Mouse (Mus musculus) brown adipose tissue, adult 24 weeks (tissue): ENCODE measurements at regions not wholly inside any gene's neighbourhood (a gene's known extent, or its start where the extent isn't known, plus 50 kb on each side); places are given as distances from the start of the nearest gene placed in this dataset.
A peak's percentile ranks its signal among the peaks of the same experiment; 100 is the strongest.

Experiments
- H3K27ac ChIP-seq: fragments of 200-500 bp; replicated peaks from 2 replicates; pipeline ENCODE4 v1.5.1; 2012; ENCODE audit warnings: low read depth, mild to moderate bottlenecking, low read length
- H3K4me1 ChIP-seq: fragments of 200-500 bp; 2 replicates; pipeline ENCODE4 v1.6.1; 2012; ENCODE audit warnings: low read length, mixed read lengths; ENCODE audit not compliant: control insufficient read depth, insufficient read depth, insufficient read length
- H3K4me3 ChIP-seq: fragments of 200-500 bp; 2 replicates; pipeline ENCODE4 v1.5.1; 2012; ENCODE audit warnings: low read depth, mild to moderate bottlenecking, low read length, moderate library complexity; ENCODE audit not compliant: insufficient read depth

DNA sequence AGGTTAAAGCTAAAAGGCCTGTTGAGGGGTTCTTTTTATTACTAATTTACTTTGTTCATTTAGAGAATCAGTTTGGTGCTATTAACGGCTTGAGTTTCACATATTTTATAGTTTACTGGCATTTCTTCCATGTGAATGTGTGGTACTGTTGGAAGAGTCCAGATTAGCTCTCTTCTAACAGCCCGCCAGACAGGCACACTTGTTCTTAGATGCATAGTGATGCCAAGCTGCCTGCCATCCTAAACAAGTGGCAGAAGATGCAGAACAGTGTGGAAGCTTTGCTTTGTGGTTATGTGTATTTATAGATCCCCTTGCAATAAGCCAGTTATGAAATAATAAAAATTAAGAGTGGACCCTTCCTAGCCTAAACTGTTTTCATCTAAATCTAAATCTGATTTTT is 244.2 kb upstream of the Ppargc1a start:
- H3K27ac ChIP-seq: no peak overlapping the region
- H3K4me1 ChIP-seq: no peaks in the 10 kb centered on the region
- H3K4me3 ChIP-seq: no peak overlapping the region

- no peak overlapping the region for H3K4me3 ChIP-seq
- H3K27ac ChIP-seq: no peak overlapping the region
- H3K4me1 ChIP-seq: 0 out of 2 replicates have a peak, but pooled peaks cover 3% of the 10 kb centered on the region
These were observed 234.0 kb upstream of the Ppargc1a start for GRCm38 (mm10) chr5:51801486-51801885.

DNA sequence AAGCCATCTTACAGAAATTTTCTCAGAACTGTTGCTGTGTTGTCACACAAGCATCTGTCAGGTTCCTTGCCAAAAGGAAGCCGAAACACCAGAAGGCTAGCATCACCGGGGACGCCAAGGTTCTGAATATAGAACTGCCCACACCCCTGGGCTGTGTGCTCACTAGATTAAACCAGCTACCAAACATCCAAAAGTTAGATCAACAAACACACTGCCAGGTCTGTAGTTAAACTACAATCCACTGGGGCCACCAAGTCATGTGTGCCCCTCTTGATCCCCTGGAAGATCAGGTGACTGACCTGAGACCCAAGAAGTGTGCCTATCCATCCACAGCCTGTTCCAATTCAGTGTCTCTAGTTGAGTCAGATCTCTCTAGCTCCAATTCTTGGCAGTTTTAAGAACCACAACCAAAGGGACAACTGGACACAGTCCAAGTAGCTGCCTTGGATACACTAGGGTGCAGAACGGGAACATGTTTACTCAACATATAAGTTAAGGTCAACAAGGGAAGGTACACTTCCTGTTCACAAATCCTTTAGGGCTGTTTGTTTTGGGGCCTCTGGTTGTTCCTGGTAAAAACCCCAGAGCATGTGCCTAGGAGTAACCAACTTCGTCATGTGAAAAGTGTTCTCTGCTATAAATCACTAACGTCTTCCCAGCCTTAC is 232.0 kb upstream of the Ppargc1a start:
- Histone ChIP-seq H3K4me3 (no peak overlapping the region), H3K27ac (peak overlapping the region; percentile 49), H3K4me1 (0 out of 2 replicates have a peak, but pooled peaks cover 3% of the 10 kb centered on the region)

DNA sequence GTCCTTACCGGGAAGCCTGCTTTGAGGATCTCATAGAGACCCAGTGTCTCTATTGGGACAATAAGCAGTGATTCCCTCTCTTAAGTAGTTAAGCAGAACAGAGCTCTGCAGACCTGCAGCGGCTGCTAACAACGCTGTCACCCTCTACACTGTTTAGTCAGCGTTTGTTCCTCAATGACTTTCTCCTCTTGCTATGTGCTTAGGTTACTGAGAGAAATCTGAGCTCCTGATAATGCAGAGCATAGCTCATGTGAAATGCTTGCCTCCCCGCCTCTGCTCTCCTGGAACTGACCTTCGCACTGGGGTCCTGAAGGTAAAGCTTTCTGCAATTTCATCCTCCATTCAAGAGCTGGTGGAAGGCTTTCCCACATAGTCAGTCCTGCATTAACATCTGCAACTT is 226.6 kb upstream of the Ppargc1a start:
- Histone ChIP-seq H3K4me3 (no peak overlapping the region), H3K4me1 (no peaks in the 10 kb centered on the region), H3K27ac (no peak overlapping the region)

DNA sequence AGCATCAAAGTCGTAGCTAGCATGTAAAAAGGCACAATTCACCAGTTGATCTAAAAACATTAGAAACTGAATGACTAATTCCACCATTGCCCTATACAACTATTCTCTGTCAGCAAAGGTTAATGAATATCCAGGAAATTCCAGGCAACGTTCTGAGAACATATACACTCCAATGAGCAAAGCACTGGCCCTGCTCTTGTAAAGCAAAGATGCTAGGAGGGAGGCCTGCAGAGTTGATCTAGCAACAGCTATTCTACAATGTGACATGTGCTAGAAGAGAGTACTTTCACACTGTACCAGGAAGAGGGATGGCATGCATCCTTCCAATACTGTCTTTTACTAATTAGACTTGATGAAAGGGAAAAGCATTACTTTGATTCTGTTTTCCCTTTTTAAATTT is 225.4 kb upstream of the Ppargc1a start:
- no peak overlapping the region for H3K4me3 ChIP-seq
- no peak overlapping the region for H3K27ac ChIP-seq
- no peaks in the 10 kb centered on the region for H3K4me1 ChIP-seq

DNA sequence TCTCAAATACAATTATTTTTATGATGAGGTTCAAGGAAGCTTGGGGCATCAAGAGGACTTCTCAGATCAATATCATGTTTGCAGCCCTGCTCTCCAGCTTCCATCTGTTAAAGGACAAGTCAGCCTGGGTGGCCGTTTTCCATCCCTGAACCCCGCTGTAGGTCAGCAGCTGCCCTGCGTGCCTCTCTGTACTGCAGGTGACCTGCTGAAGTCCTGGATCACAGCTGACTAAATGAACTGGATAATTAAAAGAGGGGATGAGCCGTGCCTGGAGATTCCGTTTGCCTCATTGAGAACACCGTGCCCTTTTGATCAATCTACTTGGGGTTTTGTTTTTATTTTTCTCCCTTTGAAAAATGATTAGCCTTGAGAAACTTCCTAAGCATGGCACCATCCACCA is 221.2 kb upstream of the Ppargc1a start:
- Histone ChIP-seq H3K27ac (no peak overlapping the region), H3K4me1 (no peaks in the 10 kb centered on the region), H3K4me3 (no peak overlapping the region)

DNA sequence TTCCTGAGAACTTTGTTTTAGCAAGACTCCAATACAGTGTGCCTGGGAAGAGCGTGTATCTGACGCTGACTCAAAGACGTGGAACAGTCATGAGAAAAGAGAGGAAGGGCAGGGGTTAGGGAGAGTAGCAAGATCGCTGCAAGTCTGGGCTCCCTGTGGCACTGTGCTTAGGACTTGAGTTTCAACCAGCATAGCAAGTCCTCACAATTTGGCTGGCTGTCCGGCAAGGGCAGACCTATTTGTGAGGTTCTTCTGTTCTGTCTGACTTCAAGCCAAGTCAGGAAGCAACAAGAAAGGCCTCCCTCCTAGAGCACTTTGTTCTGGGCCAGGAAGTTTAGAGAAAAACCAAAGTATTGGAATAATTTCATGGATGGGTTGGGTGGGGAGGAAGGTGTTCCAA is 216.0 kb upstream of the Ppargc1a start:
- H3K4me1 ChIP-seq: no peaks in the 10 kb centered on the region
- no peak overlapping the region for H3K27ac ChIP-seq
- H3K4me3 ChIP-seq: no peak overlapping the region

DNA sequence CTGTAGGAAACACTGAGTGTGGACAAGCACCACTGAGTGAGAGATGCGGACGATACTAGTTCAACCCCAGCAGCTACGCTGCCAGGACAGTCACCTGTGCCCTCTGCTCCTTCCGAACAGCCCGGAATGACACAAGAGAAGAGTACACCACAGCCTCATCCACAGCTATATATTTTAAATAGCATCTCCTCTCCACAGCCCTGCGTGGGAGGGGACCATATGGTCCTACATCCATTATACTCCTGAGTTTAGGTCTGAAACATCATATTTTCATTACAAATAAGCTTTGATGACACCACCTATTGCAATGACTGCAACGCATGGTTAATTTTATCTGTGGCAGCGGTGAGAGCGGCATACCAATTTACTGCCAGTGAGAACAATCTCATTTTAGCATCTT is 215.6 kb upstream of the Ppargc1a start:
- H3K4me3 ChIP-seq: no peak overlapping the region
- no peaks in the 10 kb centered on the region for H3K4me1 ChIP-seq
- H3K27ac ChIP-seq: no peak overlapping the region

GRCm38 (mm10) chr5:51775502-51776145 is 208.1 kb upstream of the Ppargc1a start:
- no peak overlapping the region for H3K4me3 ChIP-seq
- H3K27ac ChIP-seq: no peak overlapping the region
- no peaks in the 10 kb centered on the region for H3K4me1 ChIP-seq

DNA sequence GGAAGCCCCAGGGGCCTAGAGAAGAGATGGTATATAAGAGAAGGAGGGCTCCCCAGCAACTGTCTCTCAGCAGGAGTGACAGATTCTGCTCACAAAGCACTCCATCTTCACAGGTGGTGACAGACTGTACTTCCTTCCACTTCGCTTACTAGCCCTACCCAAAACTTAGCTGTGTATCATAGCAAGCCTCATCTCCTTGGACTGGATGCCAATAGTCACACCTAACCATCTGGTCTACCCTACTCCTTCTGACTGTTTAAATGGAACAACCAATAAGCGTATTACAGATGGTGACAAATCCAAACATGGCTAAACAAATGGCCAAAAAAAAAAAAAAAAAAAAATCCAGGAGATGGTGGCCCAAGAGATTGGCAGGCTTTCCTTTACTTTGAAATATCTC is 204.1 kb upstream of the Ppargc1a start:
- Histone ChIP-seq H3K27ac (no peak overlapping the region), H3K4me3 (no peak overlapping the region)

GRCm38 (mm10) chr5:51766111-51766510 is 198.6 kb upstream of the Ppargc1a start:
- Histone ChIP-seq H3K4me3 (no peak overlapping the region), H3K4me1 (no peaks in the 10 kb centered on the region), H3K27ac (no peak overlapping the region)

More for the DNA sequence above, 204.1 kb upstream of the Ppargc1a start:
- no peaks in the 10 kb centered on the region for H3K4me1 ChIP-seq

- H3K27ac ChIP-seq: no peak overlapping the region
- H3K4me3 ChIP-seq: no peak overlapping the region
- no peaks in the 10 kb centered on the region for H3K4me1 ChIP-seq
These were observed 196.9 kb upstream of the Ppargc1a start for GRCm38 (mm10) chr5:51764416-51764815.

DNA sequence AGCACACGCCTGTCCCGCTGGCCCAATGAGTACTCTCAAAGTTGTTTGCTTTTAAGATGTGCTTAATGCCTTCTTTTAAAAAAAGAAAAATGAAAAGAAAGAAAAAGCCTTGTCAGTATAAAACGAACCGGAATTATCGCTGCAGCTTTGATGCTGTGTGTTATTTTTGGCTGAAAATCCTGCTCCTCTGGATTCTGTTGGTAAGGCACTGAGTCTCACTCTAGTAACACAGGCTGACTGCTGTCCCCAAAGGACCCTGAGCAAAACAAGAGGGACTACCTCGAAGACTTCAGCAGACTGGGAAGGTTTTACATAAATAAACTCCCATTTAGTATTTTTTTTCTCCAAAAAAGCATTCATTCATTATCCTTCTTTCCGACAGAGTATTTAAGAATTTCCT is 196.1 kb upstream of the Ppargc1a start:
- H3K4me3 ChIP-seq: no peak overlapping the region
- no peaks in the 10 kb centered on the region for H3K4me1 ChIP-seq
- no peak overlapping the region for H3K27ac ChIP-seq

GRCm38 (mm10) chr5:51762352-51762751 is 194.8 kb upstream of the Ppargc1a start:
- Histone ChIP-seq H3K4me3 (no peak overlapping the region), H3K4me1 (no peaks in the 10 kb centered on the region), H3K27ac (no peak overlapping the region)

DNA sequence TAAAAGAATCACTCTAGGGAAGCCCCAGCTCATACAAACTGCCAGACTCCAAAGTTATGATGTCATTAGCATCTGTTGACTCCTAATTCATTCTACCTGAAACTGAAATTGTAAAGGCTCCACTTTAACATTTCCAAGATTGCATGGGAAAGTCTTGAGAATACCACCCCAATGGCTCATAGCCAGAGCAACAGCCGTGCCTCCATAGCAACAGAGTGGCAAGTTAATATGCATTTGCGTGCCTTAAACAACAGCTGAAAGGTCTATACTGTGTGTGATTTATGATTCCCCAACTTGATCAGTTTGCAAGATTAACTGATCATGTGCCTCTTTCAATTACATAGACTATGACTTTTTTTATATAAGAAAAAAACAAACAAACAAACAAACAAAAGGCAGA is 190.8 kb upstream of the Ppargc1a start:
- Histone ChIP-seq H3K27ac (no peak overlapping the region), H3K4me3 (no peak overlapping the region), H3K4me1 (no peaks in the 10 kb centered on the region)

GRCm38 (mm10) chr5:51757864-51758263 is 190.3 kb upstream of the Ppargc1a start:
- Histone ChIP-seq H3K27ac (no peak overlapping the region), H3K4me3 (no peak overlapping the region), H3K4me1 (no peaks in the 10 kb centered on the region)
